Mouse (Mus musculus) erythroblast, embryonic 14.5 days (primary cell): Measurements from ENCODE around the gene Rnf152. TPM values are rescaled to one million over a fixed set of nuclear protein-coding genes. Genes with fewer than 3 reads are reported as not detected.

Source experiments
- H3K27me3 ChIP-seq: 2 replicates; pipeline ENCODE4 v1.6.1; 2012; ENCODE audit warnings: inconsistent platforms; ENCODE audit not compliant: control insufficient read depth
- H3K36me3 ChIP-seq: 2 replicates; pipeline ENCODE4 v1.6.1; 2012; ENCODE audit warnings: mild to moderate bottlenecking, inconsistent platforms; ENCODE audit not compliant: control insufficient read depth
- H3K4me1 ChIP-seq: 2 replicates; pipeline ENCODE4 v1.6.1; 2012; ENCODE audit warnings: inconsistent platforms; ENCODE audit not compliant: control insufficient read depth
- H3K4me3 ChIP-seq: replicated peaks from 2 replicates; pipeline ENCODE3; 2012; ENCODE audit warnings: moderate library complexity, mild to moderate bottlenecking, inconsistent platforms
- H3K9me3 ChIP-seq: 2 replicates; pipeline ENCODE4 v1.6.1; 2012; ENCODE audit warnings: low read length, inconsistent platforms, mixed read lengths; ENCODE audit not compliant: control insufficient read depth
- GATA1 ChIP-seq: IDR thresholded peaks from 2 replicates; pipeline ENCODE4 v1.6.1; 2012; ENCODE audit warnings: low read length, inconsistent platforms, mixed read lengths
- TAL1 ChIP-seq: IDR thresholded peaks from 3 replicates; pipeline ENCODE4 v1.6.1; 2012; ENCODE audit warnings: low read length, inconsistent platforms, mixed read lengths
- polyA plus RNA-seq: library from polyadenylated mRNA; stranded (reverse); fragments of >175 nt; gene quantifications from 2 replicates; pipeline ENCODE4 v1.2.3, GENCODE M21; 2012

Gene Rnf152
- polyA plus RNA-seq, 1 experiment, result not detected

- Histone ChIP-seq H3K4me3 (no peak overlapping the region), H3K27me3 (no peaks in the 10 kb centered on the region), H3K4me1 (no peaks in the 10 kb centered on the region), H3K36me3 (no peaks in the 10 kb centered on the region), H3K9me3 (no peaks in the 10 kb centered on the region)
- TF ChIP-seq TAL1 (no peak), GATA1 (no peak)
These were observed 107.3 kb downstream of the Rnf152 start for GRCm38 (mm10) chr1:105249190-105249589.

GRCm38 (mm10) chr1:105246651-105247050 lies 109.9 kb downstream of the Rnf152 start:
- H3K4me1 ChIP-seq, result no peaks in the 10 kb centered on the region
- TF ChIP-seq TAL1 (no peak), GATA1 (no peak)

DNA sequence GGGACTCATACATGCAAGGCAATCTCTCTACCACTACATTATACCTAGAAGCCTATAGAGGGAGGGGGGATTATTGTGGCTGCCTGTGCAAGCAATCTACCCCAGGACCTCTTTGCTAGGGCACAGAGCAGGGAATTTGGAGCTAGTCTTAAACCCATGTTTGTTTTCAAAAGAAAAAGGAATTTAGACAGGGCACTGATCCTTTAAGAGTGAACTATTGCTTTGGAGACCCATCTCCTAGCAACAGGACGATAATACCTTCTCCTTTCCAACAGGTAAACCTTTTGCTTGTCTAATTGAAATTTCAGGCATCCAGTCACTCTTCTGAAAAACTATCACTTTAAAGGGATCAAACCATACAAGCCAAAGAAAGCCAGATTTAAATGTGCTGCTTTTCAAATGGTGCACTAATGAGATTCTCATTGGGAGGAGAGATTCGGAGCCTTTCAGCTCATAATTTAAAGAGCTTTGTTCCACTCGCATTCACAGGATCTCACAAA lies 110.4 kb downstream of the Rnf152 start:
- TF ChIP-seq GATA1 (no peak), TAL1 (no peak)
- H3K4me3 ChIP-seq, result no peak overlapping the region
- H3K9me3 ChIP-seq, result no peaks in the 10 kb centered on the region

More at GRCm38 (mm10) chr1:105246651-105247050, 109.9 kb downstream of the Rnf152 start:
- H3K4me3 ChIP-seq, result no peak overlapping the region
- H3K27me3 ChIP-seq, result no peaks in the 10 kb centered on the region
- H3K36me3 ChIP-seq, result no peaks in the 10 kb centered on the region
- H3K9me3 ChIP-seq, result no peaks in the 10 kb centered on the region

DNA sequence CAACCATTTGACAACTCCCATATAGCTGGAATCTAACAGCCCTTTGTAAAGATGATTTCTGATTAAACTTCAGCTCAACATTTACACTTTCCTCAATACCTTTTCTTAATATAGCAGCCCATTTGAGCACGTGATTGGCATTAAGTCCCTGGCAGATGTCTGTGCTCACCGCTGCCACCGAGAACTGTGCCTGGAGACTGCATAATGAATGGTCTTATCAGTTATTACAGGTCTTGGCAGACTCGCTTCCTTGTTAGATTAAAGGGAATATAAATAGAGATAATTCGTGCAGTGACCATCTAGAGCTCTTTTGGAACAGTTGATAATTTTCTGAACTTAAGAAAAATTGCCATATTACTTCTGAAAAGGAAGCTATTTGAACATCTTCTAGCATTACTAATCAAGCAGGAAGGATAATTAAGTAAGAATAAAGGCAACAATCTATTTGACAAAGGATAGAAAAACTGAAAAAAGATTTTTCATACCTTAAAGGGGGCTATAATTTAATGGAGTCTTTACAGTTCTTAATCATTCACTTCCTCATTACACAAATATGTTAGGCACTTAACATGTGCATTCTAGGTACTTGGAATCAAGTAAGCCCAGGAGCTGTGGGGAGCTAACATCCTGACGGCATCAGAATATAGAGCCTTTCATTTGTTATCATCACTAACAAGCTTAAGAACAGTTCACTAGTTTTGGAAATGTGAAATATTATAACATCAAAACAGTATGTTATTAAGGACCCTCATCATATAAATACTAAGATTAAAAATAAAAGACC lies 113.0 kb downstream of the Rnf152 start:
- Histone ChIP-seq H3K4me1 (no peaks in the 10 kb centered on the region), H3K4me3 (no peak overlapping the region), H3K27me3 (no peaks in the 10 kb centered on the region), H3K36me3 (no peaks in the 10 kb centered on the region), H3K9me3 (no peaks in the 10 kb centered on the region)
- TF ChIP-seq TAL1 (no peak), GATA1 (no peak)

More for the DNA sequence above, 110.4 kb downstream of the Rnf152 start:
- Histone ChIP-seq H3K4me1 (no peaks in the 10 kb centered on the region), H3K36me3 (no peaks in the 10 kb centered on the region), H3K27me3 (no peaks in the 10 kb centered on the region)

- H3K9me3 ChIP-seq, result no peaks in the 10 kb centered on the region
- H3K4me3 ChIP-seq, result no peak overlapping the region
- TF ChIP-seq GATA1, result no peak
- no peak for TF ChIP-seq TAL1
These were observed 116.3 kb downstream of the Rnf152 start for GRCm38 (mm10) chr1:105240185-105240584.

More at GRCm38 (mm10) chr1:105240185-105240584, 116.3 kb downstream of the Rnf152 start:
- no peaks in the 10 kb centered on the region for H3K27me3 ChIP-seq
- no peaks in the 10 kb centered on the region for H3K4me1 ChIP-seq
- no peaks in the 10 kb centered on the region for H3K36me3 ChIP-seq
